Mouse (Mus musculus) granulocyte monocyte progenitor cell, adult 5-6 weeks (primary cell): ENCODE results near the gene Thsd7a. TPM values are rescaled to one million over a fixed set of nuclear protein-coding genes. Genes with fewer than 3 reads are reported as not detected.
A peak's percentile ranks its signal among the peaks of the same experiment; 100 is the strongest.

Source experiments
- ATAC-seq: replicated peaks from 2 replicates; pipeline ENCODE4 v1.8.0; 2016; ENCODE audit warnings: mild to moderate bottlenecking, moderate TSS enrichment, inconsistent platforms; ENCODE audit not compliant: poor library complexity, severe bottlenecking
- total RNA-seq, 2 experiments: library from RNA; stranded (forward) in 1 of 2; stranded (reverse) in 1 of 2; fragments of 200-712, 200-1000 nt in 1 of 2; fragments of >200 nt in 1 of 2; fragmentation: Nextera tagmentation in 1 of 2; gene quantifications; 2 replicates each; pipeline ENCODE4 v1.2.3; 2014 to 2017

Gene Thsd7a
- total RNA-seq, 2 experiments from 2014 or later = not detected

GRCm38 (mm10) chr6:12404441-12404840, 344.8 kb downstream of the Thsd7a start:
- no peak for ATAC-seq

DNA sequence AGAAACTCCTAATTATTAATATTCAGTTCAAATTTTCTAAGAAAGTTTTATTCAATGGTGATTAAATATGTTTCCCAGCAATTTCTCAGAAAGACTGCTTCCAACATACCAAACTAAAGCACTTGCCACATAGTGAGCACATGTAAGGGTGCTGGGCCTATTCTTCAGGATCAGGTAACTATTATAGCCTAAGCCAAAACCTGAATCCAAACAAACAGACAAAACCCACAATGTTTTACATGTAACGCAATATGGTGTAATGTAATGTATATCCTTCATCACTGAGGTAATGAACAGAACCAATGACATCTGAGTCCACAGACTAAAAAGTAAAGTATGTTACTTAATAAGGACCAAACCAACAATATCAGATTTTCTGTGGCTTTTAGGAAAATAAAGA, 346.2 kb downstream of the Thsd7a start:
- ATAC-seq = no peak

DNA sequence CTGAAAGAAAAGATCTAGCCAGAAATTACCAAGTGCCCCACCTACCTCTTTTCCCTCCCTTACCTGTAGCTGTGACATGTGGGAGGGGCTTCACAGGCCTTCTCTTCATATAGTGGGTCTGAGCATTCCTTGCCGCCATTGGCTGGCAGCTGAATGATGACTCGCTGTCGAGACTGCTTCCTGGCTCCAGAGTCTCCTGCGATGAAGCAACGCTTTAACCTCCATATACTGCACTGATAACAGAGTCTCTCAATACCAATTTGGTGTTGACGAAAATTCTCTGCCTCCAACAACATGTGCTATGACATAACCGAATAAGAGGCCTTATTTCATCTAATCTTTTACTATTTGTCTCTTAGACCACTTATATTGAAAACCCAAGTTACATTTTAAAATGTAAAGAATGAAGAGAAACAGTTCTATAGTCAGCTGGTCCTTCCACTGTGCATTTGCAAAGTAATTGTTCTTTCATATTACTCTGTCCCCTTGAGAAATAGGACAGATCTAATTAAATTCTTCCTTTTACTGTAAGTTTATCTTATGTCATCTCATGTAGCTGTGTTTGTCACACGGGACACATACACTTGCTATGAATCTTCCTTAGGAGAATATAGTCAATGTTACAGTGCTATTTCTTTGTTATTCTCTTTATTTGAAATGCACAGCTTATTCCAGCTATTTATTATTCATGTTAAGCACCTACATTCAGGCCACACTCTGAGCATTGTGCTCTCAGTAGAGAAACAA, 351.3 kb downstream of the Thsd7a start:
- no peak for ATAC-seq

DNA sequence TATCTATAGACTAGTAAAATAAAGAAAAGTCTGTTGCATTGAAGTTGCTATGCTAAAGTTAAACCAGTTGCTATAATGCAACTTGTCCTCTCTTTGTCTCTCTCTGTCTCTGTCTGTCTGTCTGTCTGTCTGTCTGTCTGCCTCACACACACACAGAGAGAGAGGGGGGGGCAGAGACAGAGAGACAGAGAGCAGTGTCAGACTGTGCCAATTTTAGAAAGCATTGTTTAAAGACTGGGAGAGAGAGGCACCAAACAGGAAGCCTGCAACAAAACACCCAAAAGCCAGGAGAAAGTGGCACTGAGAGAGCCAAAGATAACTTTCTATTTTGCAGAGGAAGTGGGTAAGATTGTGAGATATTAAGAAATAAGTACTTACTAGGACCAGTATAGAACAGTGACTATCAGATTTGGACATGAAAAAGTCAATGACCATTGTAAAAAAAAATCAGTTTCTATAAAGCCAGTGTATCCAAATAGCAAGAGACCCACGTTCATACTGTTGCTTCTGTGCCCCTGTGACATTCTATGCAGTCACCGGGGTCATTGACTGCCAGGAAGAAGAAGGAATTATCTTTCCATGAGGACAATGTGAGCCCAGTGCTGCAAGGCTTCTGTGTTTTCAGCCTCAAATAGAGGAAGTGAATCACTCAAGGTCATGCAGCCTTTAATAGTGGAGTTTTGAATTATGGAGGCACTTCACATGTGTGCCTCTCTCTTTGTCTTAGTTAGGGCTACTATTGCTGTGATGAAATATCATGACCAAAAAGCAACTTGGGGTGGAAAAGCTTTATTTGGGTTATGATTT, 355.4 kb downstream of the Thsd7a start:
- peak; percentile 91 for ATAC-seq

DNA sequence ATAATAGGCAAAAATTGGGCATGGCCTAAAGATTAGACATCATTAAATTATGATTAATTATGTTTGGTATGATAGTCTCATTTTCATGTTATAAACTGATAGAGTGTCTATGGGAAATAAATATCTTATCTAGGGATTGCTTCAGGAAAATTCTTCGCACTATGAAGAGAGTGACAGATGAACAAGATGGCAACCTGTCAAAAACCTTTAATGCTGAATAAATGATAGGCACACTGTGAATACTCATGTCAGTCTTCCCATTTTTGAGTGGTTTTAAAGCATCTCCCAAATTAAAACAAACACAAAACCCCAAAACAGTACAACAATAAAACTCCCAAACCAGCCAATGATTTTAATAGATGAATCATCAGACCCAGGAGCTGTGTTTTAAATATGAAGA, 362.5 kb downstream of the Thsd7a start:
- ATAC-seq = no peak

- ATAC-seq = no peak
These were observed 363.6 kb downstream of the Thsd7a start for GRCm38 (mm10) chr6:12385591-12385990.

DNA sequence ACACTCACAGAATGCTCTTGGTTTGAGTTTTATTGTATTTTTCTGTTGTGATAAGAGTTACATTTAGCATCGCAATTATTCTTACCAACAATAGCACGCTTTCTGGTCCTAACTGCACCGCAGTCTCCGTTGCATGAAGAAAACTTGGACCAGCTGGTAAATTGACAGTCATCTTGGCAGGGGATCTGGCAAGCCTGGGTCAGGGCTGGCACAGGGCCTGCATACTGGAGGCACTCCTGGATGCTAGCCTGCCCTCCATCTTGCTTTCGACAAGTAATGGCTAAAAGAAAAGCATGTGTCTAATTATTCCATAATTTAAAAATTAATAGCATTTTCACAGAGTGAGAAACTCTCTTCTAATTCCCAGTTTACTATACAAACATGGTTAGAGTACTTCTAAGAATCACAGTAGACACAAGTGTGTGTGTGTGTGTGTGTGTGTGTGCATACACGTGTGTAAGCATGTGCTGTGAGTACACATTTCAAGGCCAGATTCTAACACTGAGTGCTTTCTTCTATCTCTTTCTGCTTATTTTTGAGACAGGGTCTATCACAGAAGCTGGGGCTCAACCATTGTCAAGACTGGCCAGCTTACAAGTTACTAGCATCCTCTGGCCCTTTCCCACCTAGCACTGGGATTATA, 368.0 kb downstream of the Thsd7a start:
- ATAC-seq = no peak

DNA sequence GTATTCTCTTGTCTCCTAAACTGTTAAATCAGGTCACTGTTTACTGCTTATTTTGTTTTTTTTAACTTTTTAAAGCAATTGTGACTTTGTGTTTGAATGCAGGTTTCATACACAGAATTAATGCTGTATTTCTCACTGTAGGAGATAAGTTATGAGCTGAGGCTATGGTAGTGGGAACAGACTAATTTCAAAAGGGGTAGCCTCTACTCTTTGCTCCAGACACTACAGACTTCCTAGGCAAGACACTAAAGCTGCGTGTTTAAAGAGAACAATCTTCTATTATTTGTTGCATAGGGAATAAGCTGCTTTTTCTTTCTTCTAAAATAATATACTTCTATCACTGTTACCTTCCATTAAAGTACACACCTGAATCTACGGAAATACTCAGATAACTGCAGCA, 368.5 kb downstream of the Thsd7a start:
- ATAC-seq = no peak

DNA sequence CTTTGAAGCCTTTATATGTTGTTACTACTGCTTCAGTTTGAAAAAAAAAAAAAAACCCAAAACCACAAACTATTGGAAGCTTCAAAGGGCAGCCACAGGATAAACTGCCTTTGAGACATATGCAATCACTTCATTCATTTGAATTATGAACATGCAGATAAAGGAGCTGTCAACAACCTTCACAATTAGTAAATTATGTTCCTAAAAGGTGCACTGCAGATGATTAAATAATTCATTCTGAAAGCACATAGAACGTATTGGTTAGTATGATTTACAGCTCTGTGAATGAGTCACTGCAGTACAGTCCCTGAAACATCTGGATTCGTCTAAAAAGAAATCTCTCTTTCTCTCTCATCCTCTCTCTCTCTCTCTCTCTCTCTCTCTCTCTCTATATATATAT, 390.5 kb downstream of the Thsd7a start:
- no peak for ATAC-seq

DNA sequence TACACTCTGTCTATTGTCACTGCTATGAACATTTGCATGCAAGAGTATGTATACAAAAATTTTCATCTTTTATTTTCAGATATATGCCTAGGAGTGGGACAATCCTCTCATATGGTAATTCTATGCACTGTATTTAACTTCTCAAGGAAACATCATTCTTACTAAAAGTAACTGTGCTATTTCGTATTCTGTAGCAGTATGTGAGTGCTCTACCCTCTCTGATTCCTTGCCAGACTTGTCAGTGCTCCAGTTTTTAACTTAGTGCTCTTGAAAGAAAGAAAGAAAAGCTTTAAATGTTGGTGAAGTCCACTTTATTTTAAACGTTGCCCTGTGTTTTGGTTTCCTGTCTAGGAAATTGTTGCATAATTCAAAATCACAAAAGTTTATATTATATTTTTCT, 395.6 kb downstream of the Thsd7a start:
- no peak for ATAC-seq

DNA sequence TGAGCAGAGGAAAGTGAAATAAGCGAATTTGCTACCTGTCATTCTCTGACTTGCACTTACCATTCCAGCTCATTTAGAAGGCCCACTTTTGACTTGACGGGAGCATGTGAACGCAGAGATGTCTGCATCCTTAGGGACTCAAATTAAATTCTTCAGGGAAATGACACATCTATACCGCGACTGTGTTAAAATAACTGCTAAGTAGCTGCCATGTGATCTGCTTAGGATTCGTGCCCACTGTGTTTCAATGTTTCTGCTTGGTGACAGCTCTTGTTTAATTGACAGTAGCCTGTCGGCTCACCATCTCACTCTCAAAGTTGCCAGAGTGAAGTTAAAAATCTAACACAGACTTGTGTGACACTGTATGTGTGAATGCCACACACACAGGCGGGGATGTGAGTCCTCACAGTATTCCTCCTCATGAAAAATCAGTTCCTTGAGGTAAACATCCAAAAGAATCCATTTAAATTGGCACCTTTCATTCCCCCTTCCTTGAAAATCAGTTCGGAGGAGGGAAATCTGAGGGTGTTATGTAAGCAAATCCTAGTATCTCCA, 397.0 kb downstream of the Thsd7a start:
- ATAC-seq = no peak

GRCm38 (mm10) chr6:12350753-12351152, 398.5 kb downstream of the Thsd7a start:
- ATAC-seq = no peak

DNA sequence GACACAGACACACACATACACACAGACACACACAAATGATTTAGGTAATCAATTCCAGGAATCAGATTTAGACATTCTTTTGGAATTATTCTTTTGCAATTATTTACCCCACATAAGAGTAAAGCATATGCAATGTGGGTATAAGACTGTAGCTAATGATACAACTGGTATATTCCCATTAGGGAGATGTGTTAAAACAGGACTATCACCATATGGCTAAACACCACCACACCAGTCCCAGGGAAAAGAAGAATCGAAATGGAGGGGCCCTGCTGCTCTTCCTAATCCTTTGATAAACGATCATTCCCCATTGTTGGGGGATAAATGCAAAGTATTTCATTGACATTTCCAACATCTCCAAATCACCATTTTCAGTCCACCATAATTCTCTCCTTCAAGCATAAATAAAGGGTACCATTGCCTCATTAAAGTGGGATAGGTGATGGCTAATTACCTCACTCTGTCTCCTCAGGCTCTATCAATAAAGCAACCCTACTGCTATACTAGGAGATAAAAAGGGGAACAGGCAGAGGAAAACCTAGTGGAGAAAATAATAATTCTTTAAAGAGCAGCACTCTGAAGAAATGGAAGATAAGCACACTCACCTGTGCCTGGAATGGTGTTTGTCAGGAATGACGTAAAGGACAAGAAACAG, 400.0 kb downstream of the Thsd7a start:
- no peak for ATAC-seq

DNA sequence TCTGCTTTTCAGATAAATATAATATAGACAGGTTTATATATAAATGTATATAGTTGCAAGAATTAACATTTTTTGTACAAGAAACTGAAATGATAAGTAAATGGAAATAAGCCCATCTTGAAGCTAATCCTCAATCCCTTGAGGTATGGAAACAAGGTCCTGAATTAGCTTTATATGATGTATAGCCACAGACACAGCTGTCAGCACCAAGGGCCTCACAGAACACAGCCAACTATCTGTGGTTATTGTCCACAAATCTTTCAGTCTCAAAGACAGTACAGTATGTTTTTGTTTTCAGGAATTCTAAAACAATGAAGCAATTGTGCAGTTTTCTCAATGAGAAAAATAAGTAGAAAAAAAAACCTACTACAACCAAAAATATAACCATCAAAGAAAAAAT, 400.5 kb downstream of the Thsd7a start:
- no peak for ATAC-seq

- ATAC-seq = no peak
These were observed 412.3 kb downstream of the Thsd7a start for GRCm38 (mm10) chr6:12336590-12337584.

GRCm38 (mm10) chr6:12315070-12315909, 433.9 kb downstream of the Thsd7a start:
- 0 out of 2 replicates have a peak, but pooled peaks have one; percentile 30 for ATAC-seq

GRCm38 (mm10) chr6:12307502-12307901, 441.7 kb downstream of the Thsd7a start:
- ATAC-seq = no peak

DNA sequence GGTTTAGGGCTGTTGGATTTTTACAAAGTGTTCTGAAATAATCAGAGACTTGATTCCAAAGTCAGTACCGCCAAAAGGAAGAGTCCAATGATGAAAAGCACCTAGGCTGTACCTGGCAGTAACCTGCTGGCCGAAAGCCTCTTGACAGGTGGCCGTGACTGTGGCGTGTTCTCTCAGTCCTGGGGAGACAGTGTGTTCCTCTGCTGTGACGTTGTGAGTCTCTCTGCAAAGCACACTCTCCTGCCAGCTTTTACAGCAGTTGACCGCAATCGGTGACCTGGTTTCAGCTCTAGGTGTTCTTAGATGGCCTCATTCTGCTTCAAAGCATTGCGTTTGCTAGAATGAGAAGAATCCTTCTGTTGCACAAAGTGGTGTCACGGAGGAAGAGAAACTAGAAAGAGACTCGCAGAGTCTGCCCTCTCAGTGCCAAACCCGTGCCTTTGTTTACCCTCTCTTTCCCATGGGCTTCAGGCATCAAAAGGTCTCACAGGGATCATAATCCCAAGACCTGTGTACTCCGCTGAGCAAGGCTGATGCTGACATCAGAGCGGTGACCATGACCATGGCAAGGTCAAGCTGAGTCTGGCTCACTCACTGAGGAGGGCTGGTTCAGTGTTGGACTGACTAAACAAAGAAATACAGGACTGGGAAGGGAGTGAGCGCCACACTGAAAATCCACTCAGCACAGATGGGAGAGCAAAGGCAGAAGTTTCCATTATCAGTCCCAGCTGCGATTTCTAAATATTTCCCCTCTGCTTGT, 486.4 kb downstream of the Thsd7a start:
- no peak for ATAC-seq
